Mouse (Mus musculus) megakaryocyte-erythroid progenitor cell, adult 5 weeks (primary cell): Measurements from ENCODE around the gene Gzmm. TPM values are rescaled to one million over a fixed set of nuclear protein-coding genes. Genes with fewer than 3 reads are reported as not detected.

ENCODE experiments used
- polyA plus RNA-seq: library from polyadenylated mRNA; stranded (reverse); fragments of >175 nt; gene quantifications from 2 replicates; pipeline ENCODE4 v1.2.3, GENCODE M21; 2012

The Gzmm gene
- polyA plus RNA-seq: 1.2 and 1.3 TPM in 2 replicates

GRCm38 (mm10) chr10:79688720-79689119 is at the start of gene Gzmm:
Gzmm (plus strand) TSS chr10:79689020.

GRCm38 (mm10) chr10:79645711-79646110 is 43.1 kb upstream of the Gzmm start, which contains the start of gene Odf3l2:
Odf3l2 (minus strand) TSS chr10:79645738.

GRCm38 (mm10) chr10:79664131-79664665 is 24.6 kb upstream of the Gzmm start, which contains the start of gene Madcam1:
Madcam1 (plus strand) TSS chr10:79664559.

DNA sequence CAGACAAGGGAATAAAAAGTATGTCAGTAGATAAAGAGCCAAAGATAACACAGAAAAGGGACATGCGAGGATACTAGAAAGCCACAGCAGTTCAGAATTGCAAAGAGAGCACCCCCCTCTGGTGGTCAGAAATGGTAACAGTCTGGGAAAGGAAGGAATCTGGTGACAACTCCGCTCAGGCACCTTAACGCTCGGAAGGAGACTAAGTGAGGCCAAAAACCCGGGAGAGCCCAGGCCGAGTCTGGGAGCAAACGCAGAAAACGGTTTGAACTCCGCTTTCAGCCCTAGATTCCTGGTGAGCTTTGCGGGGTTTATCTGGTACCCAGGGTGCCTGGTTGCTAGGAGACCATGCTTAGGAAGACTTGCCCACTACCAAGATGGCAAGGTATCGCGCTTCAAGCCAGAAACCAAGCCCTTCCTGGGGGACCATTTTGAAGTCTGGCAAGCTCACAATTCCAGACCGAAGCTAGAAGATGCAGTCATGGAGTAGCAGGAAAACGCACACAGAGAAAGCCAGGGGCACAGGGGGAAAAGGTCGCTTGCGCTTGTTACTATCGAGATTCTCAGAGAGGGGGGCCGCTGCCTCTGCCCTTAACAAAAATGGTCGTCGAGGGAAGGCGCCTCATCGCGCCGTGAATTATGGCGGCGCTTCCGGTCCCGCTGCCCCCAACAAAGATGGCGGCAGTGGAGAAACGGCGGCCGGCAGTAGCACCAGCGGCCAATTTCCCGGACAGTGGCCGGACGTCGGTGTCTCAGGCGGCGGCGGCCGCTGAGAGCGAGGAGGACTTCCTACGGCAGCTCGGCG is 19.8 kb upstream of the Gzmm start, which contains the start of gene Tpgs1:
TSS of gene Tpgs1 (plus strand) at position 599 of the 805 bp plus-strand sequence.

GRCm38 (mm10) chr10:79681591-79682245 is 7.1 kb upstream of the Gzmm start, which contains the start of gene Cdc34:
Cdc34 (plus strand) TSS chr10:79682195.

GRCm38 (mm10) chr10:79704065-79704969 is 15.5 kb downstream of the Gzmm start, which contains the start of gene Bsg:
Bsg (plus strand) TSS chr10:79704491.

DNA sequence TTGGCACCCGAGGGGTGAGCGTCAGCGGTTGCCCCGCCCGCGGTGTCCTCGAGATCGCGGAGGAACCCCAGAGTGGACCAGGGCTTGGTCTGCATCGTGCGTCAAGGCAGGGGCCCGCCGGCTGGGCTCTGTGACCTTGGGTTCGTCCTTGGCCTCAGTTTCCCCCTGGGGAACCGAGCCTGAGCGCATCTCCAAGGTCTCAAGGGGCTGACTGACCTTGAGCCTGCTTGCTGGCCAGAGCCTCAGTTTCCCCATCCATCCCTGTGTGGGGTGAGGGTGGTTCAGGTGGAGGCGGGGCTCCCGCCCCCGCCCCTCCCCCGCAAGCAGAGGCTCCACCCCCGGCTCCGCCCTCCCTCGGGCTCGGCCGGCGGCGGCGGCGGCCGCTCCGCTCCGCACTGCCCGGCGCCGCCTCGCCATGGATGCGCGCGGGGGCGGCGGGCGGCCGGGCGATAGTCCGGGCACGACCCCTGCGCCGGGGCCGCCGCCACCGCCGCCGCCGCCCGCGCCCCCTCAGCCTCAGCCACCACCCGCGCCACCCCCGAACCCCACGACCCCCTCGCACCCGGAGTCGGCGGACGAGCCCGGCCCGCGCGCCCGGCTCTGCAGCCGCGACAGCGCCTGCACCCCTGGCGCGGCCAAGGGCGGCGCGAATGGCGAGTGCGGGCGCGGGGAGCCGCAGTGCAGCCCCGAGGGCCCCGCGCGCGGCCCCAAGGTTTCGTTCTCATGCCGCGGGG is 27.6 kb downstream of the Gzmm start, which contains the start of gene Hcn2:
TSS of gene Hcn2 (plus strand) at position 381 of the 734 bp plus-strand sequence.

Other genes starting within 250 kb of the Gzmm start
- gene Vmn2r83, start 220.3 kb upstream of the Gzmm start, polyA plus RNA-seq: 0.02 TPM in 1 of 2 replicates, not detected in the other
- gene Plpp2, start 155.2 kb upstream of the Gzmm start, polyA plus RNA-seq: 14.9 and 15.0 TPM in 2 replicates
- gene Mier2, start 133.8 kb upstream of the Gzmm start, polyA plus RNA-seq: 67.4 and 77.1 TPM in 2 replicates
- not detected in 2 replicates for gene Theg, start 101.7 kb upstream of the Gzmm start, polyA plus RNA-seq
- not detected in 2 replicates for gene C2cd4c, start 75.0 kb upstream of the Gzmm start, polyA plus RNA-seq
- not detected in 2 replicates for gene Shc2, start 51.1 kb upstream of the Gzmm start, polyA plus RNA-seq
- not detected in 2 replicates for gene Odf3l2, start 43.3 kb upstream of the Gzmm start, polyA plus RNA-seq
- gene Madcam1, start 24.5 kb upstream of the Gzmm start, polyA plus RNA-seq: 0.12 and 0.15 TPM in 2 replicates
- gene Tpgs1, start 19.7 kb upstream of the Gzmm start, polyA plus RNA-seq: 116 and 132 TPM in 2 replicates
- 250 and 260 TPM in 2 replicates for gene Cdc34, start 6.8 kb upstream of the Gzmm start, polyA plus RNA-seq
- gene Bsg, start 15.5 kb downstream of the Gzmm start, polyA plus RNA-seq: 829 and 893 TPM in 2 replicates
- 1.00 and 1.2 TPM in 2 replicates for gene Hcn2, start 27.6 kb downstream of the Gzmm start, polyA plus RNA-seq
- 34.1 and 38.0 TPM in 2 replicates for gene Polrmt, start 57.6 kb downstream of the Gzmm start, polyA plus RNA-seq
- not detected in 2 replicates for gene Fgf22, start 66.1 kb downstream of the Gzmm start, polyA plus RNA-seq
- gene Rnf126, start 77.9 kb downstream of the Gzmm start, polyA plus RNA-seq: 324 and 356 TPM in 2 replicates
- gene Fstl3, start 88.3 kb downstream of the Gzmm start, polyA plus RNA-seq: 4.6 and 5.4 TPM in 2 replicates
- gene Prss57, start 101.9 kb downstream of the Gzmm start, polyA plus RNA-seq: 34.9 and 51.7 TPM in 2 replicates
- 290 and 348 TPM in 2 replicates for gene Palm, start 104.6 kb downstream of the Gzmm start, polyA plus RNA-seq
- gene Misp, start 132.0 kb downstream of the Gzmm start, polyA plus RNA-seq: 0.04 and 0.30 TPM in 2 replicates
- 1,442 and 1,522 TPM in 2 replicates for gene Ptbp1, start 165.4 kb downstream of the Gzmm start, polyA plus RNA-seq
- gene Prtn3, start 185.5 kb downstream of the Gzmm start, polyA plus RNA-seq: 5,178 and 10,445 TPM in 2 replicates
- 288 and 339 TPM in 2 replicates for gene Plppr3, start 185.6 kb downstream of the Gzmm start, polyA plus RNA-seq
- 4,000 and 7,851 TPM in 2 replicates for gene Elane, start 197.2 kb downstream of the Gzmm start, polyA plus RNA-seq
- gene Cfd, start 201.8 kb downstream of the Gzmm start, polyA plus RNA-seq: 0.94 and 1.3 TPM in 2 replicates
- gene Med16, start 219.9 kb downstream of the Gzmm start, polyA plus RNA-seq: 69.1 and 76.6 TPM in 2 replicates
- 2.1 TPM in 1 of 2 replicates, not detected in the other for gene Gm26602, start 221.8 kb downstream of the Gzmm start, polyA plus RNA-seq
- gene Kiss1r, start 228.0 kb downstream of the Gzmm start, polyA plus RNA-seq: 0.41 and 0.64 TPM in 2 replicates
- gene R3hdm4, start 232.2 kb downstream of the Gzmm start, polyA plus RNA-seq: 230 and 265 TPM in 2 replicates
- gene Arid3a, start 238.0 kb downstream of the Gzmm start, polyA plus RNA-seq: 94.7 and 145 TPM in 2 replicates